Mouse (Mus musculus): ENCODE results near the gene Zfp979.
"Not testable (repeated sequence)": the region's sequence is repeated elsewhere in the genome, so short reads cannot be mapped to it uniquely, and the experiment has no call there.

DNA sequence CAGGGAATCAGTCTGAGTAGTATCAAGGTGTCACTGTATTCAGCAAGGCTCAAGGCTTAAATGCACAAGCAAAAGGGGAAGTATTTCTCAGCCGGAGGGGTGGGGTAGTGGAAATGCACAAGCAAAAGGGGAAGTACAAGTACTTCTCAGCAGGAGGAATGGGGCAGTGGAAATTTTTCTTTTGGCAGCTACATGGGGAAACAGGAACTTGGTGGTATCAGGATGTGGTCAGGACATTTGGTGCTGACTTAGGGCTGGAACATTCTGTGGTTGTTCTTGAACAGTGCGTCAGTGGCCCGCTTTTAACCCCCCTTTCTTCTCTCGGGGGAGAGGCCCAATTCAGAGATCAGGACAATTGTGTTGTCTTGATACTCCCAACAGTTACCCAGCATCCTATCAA, 62.9 kb downstream of the Zfp979 start:
- TF ChIP-seq POLR2AphosphoS5 (IDR thresholded peaks at IDR 0.05; ENCODE audit: insufficient replicate concordance, low read depth, low read length); CTCF (IDR thresholded peaks at IDR 0.05; ENCODE audit: low read depth, low read length); TAL1 (conservative IDR thresholded peaks at IDR 0.05; ENCODE audit: low read depth, low read length); GATA1 (IDR thresholded peaks at IDR 0.05; ENCODE audit: borderline replicate concordance, low read length): not testable (repeated sequence)
